Mouse (Mus musculus) adrenal gland, postnatal 25 days (tissue): Measurements from ENCODE around the gene Fgfr2. TPM values are rescaled to one million over a fixed set of nuclear protein-coding genes. Genes with fewer than 3 reads are reported as not detected.
"Not testable (repeated sequence)": the region's sequence is repeated elsewhere in the genome, so short reads cannot be mapped to it uniquely, and the experiment has no call there.

Experiments
- DNase-seq: peaks from one replicate; pipeline ENCODE4 v3.0.0; 2021; ENCODE audit warnings: mixed read lengths
- total RNA-seq: library from RNA; stranded (reverse); gene quantifications from 2 replicates; pipeline ENCODE4 v1.2.3, GENCODE M21; 2021

Fgfr2 gene
- total RNA-seq, 1 experiment from 2014 or later = 186 TPM

DNA sequence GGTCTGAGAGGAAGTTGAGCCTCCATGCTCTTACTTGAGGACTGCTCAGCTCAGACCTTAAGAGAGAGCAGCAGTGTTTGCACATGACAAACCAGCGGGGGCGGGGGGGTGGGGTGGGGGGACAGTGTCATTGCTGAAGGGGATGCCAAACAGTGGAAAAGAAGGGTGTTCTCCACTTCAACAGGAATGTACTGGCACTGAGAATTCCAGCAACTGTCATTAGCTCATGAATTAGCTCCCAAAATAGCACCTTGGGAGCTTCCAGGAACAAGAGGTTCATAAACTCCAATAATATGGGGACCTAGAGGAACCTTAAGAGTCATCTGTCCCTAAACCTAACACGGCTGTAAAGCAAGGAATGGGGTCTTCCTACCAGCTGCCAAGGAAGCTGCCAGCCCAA lies 680.0 kb downstream of the Fgfr2 start:
- no peak for DNase-seq

DNA sequence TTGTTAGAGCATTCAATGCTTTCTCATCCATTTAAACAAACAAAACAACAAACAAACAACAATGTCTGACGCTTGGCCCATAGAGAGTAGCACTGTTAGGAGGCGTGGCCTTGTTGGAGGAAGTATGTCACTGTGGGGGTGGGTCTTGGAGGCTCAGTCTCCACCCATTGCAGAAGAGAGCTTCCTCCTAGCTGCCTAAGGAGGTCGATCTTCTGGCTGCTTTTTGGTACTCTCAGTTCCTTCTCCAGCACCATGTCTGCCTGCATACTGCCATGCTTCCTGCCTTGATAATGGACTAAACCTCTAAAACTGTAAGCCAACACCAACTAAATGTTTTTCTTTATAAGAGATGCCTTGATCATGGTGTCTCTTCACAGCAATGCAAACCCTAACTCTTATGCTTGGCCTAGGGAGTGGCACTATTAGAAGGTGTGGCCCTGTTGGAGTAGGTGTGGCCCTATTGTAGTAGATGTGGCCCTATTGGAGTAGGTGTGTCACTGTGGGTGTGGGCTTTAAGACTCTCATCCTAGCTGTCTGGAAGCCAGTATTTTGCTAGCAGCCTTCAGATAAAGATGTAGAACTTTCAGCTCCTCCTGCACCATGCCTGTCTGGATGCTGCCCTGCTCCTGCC lies 680.9 kb downstream of the Fgfr2 start:
- DNase-seq = not testable (repeated sequence)

DNA sequence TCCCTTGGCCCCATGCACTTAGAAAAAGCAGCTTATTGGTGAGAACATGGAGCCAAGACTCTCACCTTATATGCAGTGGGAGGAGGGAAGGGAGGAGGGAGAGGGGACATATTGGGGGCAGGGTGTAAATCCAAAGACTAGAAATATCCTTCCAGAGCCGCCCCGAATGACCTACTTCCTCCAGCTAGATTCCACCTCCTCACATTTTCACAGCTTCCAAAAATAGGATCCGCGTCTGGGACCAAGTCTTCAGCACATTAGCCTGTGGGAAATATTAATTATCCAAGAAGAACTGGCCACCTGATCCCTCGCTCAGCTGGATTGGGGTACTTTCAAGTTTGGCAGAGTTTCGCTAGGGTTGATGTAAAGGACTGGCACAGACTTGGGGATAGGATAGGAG lies 683.2 kb downstream of the Fgfr2 start:
- no peak for DNase-seq

DNA sequence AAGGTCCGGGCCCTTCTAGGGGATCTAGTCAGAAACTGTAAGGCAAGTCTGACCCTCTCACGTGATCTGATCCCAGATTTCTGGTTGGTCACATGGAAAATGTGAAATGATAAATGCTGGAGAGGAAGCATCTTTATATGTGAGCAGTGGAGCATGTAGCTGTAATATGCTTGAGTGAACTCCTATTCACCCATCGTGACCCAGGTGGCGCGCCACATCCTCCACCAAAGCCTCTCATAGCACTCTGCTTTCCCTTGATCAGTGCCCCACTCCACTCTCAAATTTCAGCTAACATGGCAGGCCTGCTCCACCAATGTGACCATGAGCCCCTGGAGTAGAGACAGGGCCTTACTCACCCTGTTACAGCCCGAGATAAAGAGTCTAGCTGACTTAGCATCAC lies 685.1 kb downstream of the Fgfr2 start:
- DNase-seq = no peak

DNA sequence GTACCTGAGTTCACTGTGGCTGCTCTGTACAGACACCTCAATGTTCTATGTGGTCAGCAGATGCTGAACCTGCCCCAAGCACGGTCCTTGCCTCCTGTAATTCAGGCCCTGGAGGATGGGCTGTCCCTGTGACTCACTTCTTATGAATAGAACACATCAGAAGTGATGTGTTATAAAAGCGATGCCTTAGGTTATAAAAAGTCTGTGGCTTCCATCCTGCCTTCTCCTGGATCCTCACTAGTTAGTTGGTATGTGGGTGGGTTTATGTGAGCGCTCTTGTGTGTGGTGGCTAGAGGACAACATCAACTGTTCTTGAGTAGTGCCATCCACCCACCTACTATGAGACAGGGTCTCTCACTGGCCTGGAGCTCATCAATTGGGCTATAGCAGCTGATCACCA lies 685.7 kb downstream of the Fgfr2 start:
- DNase-seq = no peak

DNA sequence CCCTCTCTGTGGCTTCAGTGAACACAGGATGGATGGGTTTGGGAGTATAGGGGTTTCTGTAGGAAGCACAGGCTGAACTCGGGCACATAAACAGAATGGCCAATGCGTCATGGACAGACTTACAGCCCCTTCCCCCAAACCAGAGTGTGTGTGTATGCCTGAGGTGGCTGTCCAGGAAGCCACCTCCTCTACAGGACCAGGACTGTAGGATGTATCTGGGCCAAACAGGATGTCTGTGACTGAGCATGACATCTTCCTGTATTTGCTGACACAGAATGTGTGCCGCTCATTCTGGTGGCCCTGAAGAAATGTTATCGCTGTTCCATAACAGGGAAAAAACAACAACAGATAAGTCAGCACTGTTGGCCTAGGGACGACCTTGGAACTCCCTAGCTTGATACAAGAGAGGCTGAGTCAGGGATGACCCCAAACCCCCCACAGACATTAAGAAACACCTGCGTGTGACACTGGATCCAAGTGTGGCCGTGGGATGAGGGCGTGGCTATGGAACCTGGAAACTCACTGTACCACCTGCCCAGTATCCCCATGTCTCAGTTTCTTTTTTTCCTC lies 687.6 kb downstream of the Fgfr2 start:
- DNase-seq = no peak

DNA sequence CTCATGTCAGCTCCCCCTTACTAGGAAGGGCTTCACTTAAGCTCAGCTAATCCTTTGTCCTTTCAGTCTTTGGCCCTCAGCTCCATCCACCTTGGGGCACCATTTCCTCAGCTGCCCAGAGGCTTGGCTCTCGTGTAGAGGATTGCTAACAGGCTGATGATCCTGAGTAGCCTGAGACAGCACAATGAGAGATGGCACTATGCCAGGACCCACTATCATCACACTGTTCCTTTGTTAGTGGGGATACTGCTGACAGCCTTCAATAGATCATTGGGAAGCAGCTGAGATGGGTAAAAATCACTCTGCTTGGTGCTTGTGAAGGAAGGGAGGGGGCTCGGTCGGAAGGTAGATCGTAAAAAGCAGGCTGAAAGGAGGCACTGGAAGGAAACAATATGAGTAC lies 693.8 kb downstream of the Fgfr2 start:
- no peak for DNase-seq

DNA sequence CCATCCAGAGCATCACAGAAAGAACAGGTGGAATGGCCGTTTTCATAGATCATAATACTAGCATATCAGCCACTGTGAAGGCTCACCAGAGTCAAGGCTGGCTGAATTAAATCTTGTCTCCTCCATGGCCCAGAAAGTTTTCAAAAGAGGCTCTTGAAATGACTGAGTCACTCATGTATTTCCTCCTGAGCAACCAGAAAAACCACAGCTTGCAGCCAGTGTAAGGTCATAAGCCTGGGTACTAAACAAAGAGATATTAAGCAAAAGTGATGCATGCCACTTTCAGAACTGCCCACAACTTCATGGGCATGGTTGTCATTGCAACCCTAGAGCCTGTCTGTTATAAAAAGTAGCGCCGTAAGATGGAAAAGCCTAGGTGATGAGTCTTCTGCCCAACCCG lies 694.8 kb downstream of the Fgfr2 start:
- DNase-seq = no peak

DNA sequence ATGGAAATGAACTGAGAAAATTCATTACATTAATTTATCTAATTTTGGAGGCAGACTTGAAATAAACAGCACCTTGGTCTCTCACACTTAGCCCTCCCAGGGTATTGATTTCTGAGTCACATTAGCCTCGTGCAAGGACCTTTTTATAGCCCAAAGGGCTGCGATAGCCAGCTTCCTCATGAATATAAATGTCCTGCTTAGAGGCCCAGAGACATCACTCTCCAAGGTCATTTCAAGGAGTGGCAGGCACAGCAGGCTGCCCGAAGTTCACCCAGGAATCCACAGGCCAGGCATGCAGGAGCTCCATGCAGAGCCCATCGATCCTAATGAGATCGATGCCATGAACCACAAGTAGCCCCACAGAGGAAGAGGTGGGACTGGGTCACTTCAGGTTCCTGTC lies 697.1 kb downstream of the Fgfr2 start:
- no peak for DNase-seq

DNA sequence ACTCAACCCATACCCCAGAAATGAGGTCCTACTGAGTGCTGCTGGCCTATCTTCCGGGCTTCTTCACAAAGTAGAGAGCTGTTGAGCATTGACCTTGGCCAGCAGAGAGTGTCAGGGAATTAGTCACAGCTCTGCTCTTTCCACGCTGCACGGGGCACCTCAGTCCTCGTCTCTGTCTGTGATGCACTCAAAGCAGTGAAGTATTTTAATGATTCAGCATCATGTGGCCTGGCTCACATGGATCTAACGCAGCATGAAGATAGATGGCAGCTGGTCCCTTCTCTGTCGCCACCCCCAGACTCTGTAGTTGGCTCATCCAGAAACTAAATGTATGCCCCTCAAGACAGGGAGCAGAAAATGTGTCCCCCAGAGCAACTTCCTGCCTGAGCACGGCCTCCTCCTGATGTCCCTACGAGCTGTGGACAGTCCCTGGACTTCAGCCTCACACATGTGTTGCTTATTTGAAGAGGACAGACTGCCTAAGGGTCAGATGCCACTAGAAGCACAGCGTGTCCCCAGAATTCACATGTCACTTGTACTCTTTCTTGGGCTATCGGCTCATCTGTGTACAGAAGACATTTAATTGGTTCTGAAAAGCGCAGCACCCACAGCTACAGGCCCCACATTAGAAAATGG lies 697.7 kb downstream of the Fgfr2 start:
- DNase-seq = no peak

DNA sequence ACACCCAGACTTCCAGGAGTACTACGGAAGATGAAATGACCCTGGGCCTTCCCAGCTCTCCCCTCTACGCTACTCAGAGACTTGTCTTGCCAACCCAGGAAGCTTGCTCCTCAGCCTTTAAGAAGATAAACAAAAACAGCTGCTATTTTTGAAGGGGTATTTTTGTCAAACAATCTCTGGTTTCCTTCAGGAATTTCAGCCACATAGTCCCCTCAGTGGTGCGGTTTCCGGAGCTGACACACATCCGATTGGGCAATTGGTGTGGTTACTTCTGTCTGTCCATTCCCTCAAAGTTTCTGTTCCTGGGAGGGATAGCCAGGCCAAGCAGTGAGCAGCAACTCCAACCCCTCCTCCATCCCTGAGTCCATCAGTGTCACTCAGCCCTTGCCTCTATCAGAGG lies 699.6 kb downstream of the Fgfr2 start:
- no peak for DNase-seq

DNA sequence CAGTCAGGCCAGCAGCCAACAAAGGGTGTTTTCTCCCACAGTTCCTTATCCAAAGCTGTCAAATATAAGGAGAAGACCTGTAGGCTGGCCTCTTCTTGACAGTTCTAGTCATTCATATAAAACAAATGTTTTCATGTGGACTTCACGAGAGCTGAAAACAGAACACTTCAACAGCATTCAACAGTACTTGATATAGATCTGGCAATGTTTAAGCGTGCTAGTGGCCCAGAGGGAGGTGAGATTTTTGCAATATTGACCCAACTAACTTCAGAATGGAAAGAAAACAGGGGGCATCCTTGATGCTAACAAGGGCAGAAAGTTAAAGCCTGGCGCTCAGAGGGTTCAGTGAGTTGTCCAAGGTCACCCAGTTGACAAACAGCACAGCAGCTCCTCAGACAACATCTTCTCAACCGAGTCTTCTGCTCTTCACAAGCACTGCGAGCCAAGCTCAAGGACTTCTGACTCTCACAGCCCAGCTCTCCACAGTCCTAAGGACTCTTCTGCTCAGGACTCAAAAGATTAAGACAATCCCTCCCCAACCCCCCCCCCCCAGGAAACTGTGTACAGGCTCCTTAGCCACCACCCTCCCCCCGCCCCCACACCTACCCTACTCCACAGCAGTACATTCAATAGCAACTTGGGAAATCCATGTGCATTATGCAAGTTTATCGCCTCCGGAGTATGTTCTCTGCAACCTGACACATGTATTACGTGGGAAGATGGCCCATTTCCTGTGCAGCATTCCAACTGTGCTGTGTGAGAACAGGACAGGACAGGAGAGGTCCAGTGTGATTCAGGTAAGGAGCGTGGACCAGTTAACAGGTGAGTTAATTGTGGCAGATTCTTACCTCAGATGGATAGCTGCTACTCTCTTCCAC lies 703.5 kb downstream of the Fgfr2 start:
- DNase-seq = no peak

DNA sequence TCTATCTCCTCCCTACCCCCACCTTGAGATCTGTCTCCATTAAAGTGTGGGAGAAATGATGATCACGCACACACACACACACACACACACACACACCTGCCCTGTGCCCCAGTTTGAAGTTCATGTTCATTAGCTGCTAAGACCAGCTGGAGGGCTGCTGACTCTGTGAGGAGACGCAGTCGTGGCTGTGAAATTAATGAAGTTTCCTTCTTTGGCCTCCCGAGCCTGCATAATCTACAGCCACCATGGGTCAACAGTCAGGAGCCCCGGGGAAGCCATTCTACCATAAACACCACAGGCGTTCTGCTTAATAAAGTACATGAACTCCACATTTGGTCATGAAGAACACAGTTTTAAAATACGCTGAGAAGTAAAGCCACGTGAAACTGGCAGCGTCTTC lies 706.3 kb downstream of the Fgfr2 start:
- DNase-seq = no peak

DNA sequence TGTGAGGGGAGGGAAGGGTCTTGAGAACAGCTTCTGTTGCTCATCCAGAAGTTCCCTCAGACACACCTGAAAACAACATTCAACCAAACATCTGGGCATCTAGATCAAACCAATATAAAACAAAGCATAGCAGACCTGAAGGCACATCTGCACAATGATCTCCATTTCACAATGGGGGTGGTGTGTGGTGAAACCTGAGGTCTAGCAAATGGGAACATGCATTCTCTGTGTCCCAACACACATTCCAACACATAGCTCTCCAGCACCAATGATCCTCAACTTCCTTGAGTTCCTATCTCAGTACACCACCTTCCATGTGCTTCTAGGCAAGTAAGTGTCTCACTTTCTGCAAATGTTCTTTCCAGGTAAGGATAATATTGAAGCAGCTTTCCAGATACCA lies 707.3 kb downstream of the Fgfr2 start:
- no peak for DNase-seq

DNA sequence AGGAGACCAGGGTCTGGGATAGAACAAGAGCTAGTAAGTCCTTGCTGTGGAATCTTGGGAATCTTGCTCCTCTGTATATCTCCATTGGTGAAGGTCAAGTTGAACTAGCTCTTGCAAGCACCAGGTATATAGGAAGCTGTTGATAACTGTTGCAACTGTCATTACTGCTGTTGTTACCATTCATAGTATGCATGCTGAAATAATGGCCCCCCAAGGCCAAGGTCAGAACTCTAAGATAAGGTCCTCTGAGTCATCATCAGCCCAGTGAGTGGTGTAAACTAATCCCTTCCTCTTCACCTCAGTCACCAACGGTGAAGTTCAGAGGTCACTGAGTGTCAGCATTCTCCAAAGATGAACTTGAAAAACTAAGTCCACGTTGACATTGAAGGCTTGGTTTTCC lies 710.6 kb downstream of the Fgfr2 start:
- DNase-seq = no peak

DNA sequence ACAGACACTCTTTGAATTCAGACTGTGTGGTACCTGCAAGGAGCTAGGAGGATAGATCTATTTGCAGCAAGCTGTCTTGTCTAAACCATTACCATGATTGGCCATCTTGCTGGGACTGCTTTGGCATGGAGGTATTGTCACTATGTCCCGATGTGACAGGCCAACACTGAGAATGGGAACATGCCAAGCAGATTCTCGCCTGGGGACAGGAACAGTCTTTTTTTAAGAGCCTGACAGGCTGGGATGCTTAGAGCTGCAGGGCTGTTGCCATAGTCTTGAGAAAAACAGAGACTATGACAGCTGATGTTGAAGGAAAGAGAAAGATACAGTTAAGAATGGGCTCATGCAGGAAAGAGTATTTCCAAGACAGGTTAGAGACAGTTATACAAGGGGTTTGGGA lies 711.4 kb downstream of the Fgfr2 start:
- no peak for DNase-seq

DNA sequence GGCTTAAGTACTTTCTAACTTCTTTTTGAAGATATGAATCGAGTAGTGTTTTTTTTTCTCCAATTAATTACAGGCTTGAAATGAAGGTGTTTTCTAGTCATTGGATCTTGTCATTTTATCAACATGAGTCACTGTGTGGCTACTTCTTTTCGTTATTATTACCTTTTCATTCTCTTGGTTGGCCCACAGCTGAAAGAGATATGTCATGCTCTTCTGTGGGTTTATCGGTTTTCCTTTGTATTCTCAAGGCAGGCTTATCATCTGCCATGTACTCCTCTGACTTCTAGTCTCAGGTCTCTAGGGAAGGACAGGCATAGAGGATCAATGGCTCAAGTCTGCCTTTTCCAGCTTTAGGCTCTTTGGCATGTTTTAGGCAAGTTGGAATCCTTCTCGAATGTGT lies 712.2 kb downstream of the Fgfr2 start:
- DNase-seq = no peak

DNA sequence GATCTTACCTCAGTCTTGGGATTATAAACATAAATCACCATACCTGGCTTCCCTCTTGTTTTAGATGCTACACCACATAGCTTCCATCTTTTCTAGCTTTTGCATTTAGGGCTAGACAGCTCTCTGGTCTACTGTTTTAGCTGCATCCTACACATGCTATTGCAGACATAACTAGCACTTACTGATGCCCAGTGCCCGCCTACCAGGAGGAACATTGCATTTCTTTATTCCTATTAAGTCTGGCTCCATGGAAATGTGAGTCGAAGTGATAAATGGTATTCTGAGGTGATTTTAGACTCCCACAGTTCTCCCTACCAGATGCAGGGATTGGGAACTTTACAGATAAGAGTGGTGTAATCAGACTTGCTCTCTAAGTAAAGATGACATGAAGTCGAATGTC lies 713.3 kb downstream of the Fgfr2 start:
- no peak for DNase-seq

DNA sequence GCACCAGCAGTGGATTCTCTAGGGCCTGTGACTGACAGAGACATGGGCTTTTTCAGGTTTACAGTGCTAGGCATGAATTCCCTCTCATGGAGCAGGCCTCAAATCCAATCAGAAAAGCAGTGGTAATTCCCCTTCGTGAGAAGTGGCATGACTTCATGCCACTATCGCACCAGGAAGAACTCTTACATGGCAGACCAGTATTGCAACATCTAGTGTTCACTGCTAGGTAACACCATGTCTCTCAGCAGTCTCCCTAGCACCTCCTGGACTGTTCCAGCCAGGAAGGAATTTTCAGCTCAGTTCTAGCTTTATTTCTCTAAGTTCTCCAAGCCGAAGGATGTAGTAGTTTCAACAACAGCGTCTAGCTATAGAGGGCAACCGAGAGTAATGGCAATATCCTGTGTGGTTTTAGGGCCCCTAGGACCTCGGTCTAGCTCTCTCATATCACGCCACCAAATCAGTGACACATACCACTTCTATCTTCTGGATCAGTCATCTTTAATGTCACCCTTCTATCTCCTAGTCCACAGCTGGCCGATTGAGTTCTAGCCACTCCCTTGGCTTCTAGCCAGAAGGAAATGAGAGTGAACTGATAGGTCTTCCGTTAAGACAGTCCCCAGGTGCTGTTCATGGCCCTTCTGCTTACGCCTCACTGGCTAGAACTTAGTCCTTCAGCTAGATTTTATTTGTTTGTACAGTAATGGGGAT lies 720.6 kb downstream of the Fgfr2 start:
- no peak for DNase-seq

DNA sequence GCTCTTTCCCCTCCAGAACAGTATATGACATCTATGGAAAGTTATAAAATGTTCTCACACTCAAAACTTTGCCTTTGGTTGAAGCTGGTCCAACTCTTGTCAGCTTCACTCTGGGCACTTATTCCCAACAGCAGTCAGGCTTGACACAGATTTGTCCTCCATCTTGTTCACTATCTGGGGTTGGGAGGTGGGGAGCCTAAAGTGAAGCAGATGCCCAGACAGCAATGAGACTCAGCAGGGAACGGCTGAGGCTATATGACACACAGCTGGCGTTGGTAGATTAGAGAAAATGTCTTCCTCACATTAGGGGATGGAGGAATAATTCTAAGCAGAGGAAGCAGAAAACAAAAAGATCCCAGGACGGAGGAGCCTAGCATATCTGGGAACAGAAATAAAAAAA lies 724.7 kb downstream of the Fgfr2 start:
- DNase-seq = no peak

DNA sequence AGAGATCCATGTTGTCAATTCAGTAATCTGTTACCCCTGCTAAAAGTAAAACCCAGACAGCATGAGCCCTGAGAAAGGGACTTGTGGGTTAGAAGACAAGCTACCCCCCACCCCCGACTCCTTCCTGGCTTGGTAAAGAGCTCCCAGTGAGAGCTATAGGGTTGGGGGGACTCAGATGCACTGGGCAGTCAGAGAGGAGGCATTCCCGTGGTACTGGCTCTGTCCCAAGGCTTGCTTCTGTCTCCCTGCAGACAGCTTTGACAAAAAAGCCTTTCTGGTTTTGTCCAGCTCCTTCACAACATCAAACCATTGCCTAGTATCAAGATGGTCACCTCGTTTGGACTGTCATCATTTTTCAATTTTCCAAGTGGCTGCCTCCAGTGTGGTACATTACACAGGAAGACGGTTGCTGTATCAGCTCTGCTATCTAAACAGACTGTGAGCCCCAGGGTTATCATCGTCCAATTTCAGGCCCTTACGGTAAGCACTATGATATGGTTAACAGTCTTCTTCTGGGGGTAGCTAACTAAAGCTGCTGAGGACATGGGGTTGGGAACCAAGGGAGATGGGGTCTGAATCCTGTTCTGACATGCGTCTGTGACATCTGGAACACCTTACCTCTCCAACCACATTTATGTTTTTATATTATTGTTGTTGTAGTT lies 726.4 kb downstream of the Fgfr2 start:
- no peak for DNase-seq

DNA sequence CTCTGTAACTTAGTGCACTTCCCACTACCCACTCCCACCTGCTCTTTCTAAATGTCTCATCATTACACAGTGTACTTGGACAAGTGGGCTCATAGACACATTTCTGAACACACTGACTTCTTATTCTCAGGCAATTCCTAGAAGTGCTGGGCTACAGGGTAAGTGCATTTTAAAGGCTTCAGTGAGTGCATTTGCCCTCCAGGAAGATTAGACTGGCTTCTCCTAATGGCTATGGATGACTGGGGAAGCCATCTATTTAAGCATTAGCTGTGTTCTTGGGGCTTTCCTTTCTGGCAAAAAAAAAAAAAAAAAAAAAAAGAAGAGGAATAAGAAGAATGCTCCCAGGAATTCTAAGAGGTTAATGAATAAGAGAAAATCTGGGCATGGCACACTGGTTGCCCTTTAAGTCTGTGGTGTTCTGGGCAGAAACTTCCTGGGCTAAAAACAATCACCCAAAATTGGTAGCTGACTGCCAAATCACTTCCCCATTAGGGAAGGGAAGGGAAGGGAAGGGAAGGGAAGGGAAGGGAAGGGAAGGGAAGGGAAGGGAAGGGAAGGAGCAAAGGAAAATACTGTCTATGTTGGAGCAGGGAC lies 729.5 kb downstream of the Fgfr2 start:
- DNase-seq = no peak
